Mouse (Mus musculus) MEL (cell line): Measurements from ENCODE around the gene Fam162b. TPM values are rescaled to one million over a fixed set of nuclear protein-coding genes. Genes with fewer than 3 reads are reported as not detected.

Source experiments
- DNase-seq: peaks from one replicate; pipeline ENCODE4 v3.0.0; 2011; ENCODE audit warnings: low read depth, low spot score
- H3K27ac ChIP-seq: 2 replicates; pipeline ENCODE4 v1.5.1; 2012; ENCODE audit warnings: low read depth, mild to moderate bottlenecking, control low read depth, low read length, moderate library complexity; ENCODE audit not compliant: control insufficient read depth
- H3K27me3 ChIP-seq, 2 experiments: fragments of 150-350 bp in 1 of 2; sonication (generic) in 1 of 2; 2 replicates each; pipeline ENCODE4 v1.6.1; 2012; ENCODE audit warnings: low read length in 2 of 2, mild to moderate bottlenecking in 2 of 2, improper control_type of control experiment in 1 of 2, moderate library complexity in 1 of 2; ENCODE audit not compliant: insufficient read depth in 2 of 2, control insufficient read depth in 1 of 2
- H3K36me3 ChIP-seq, 2 experiments: 2 replicates each; pipeline ENCODE4 v1.6.1; 2012 to 2014; ENCODE audit warnings: low read length in 2 of 2, improper control_type of control experiment in 1 of 2, inconsistent platforms in 1 of 2, mild to moderate bottlenecking in 1 of 2; ENCODE audit not compliant: insufficient read depth in 2 of 2, control insufficient read depth in 1 of 2
- H3K4me1 ChIP-seq, 2 experiments: fragments of 150-350 bp in 1 of 2; sonication (generic) in 1 of 2; 2 replicates each; pipeline ENCODE4 v1.6.1; 2012; ENCODE audit warnings: low read length in 2 of 2, improper control_type of control experiment in 1 of 2, mild to moderate bottlenecking in 1 of 2; ENCODE audit not compliant: insufficient read depth in 2 of 2, control insufficient read depth in 1 of 2
- H3K4me3 ChIP-seq, 2 experiments: fragments of 150-350 bp in 1 of 2; sonication (generic) in 1 of 2; 2 replicates each; pipeline ENCODE4 v1.5.1; 2012; ENCODE audit warnings: low read depth in 2 of 2, low read length in 2 of 2, mild to moderate bottlenecking in 2 of 2, moderate library complexity in 2 of 2, control low read depth in 1 of 2, improper control_type of control experiment in 1 of 2; ENCODE audit not compliant: control insufficient read depth in 1 of 2, insufficient read depth in 1 of 2
- H3K79me2 ChIP-seq: 2 replicates; pipeline ENCODE4 v1.6.1; 2012; ENCODE audit warnings: mild to moderate bottlenecking, low read length, moderate library complexity; ENCODE audit not compliant: control insufficient read depth, poor library complexity, insufficient read depth
- H3K9ac ChIP-seq: 2 replicates; pipeline ENCODE4 v1.6.1; 2012; ENCODE audit warnings: low read depth, mild to moderate bottlenecking, control low read depth, low read length, moderate library complexity; ENCODE audit not compliant: control insufficient read depth, poor library complexity, severe bottlenecking
- H3K9me3 ChIP-seq: fragments of 150-350 bp; sonication (generic); replicated peaks from 2 replicates; pipeline ENCODE4 v1.6.1; 2012; ENCODE audit warnings: mild to moderate bottlenecking, low read length, improper control_type of control experiment, moderate library complexity; ENCODE audit not compliant: insufficient read depth
- BHLHE40 ChIP-seq: IDR thresholded peaks from 2 replicates; pipeline ENCODE4 v1.6.1; 2012; ENCODE audit warnings: low read depth, mild to moderate bottlenecking, inconsistent platforms, low read length, improper control_type of control experiment, borderline replicate concordance
- CHD1 ChIP-seq: IDR thresholded peaks from 2 replicates; pipeline ENCODE4 v1.6.1; 2012; ENCODE audit warnings: low read depth, mild to moderate bottlenecking, inconsistent platforms, low read length, improper control_type of control experiment
- CTCF ChIP-seq, 3 experiments: IDR thresholded peaks in 2 of 3; conservative IDR thresholded peaks in 1 of 3; 2 replicates each; pipeline ENCODE4 v1.5.1; 2011 to 2012; ENCODE audit warnings: low read length in 3 of 3, low read depth in 2 of 3, mild to moderate bottlenecking in 2 of 3, improper control_type of control experiment in 1 of 3, inconsistent platforms in 1 of 3, mixed read lengths in 1 of 3, moderate library complexity in 1 of 3; ENCODE audit not compliant: control insufficient read depth in 1 of 3, insufficient read depth in 1 of 3, poor library complexity in 1 of 3, severe bottlenecking in 1 of 3
- E2F4 ChIP-seq: IDR thresholded peaks from 2 replicates; pipeline ENCODE4 v1.6.1; 2011; ENCODE audit warnings: low read depth, low read length, improper control_type of control experiment, borderline replicate concordance
- ELF1 ChIP-seq: IDR thresholded peaks from 2 replicates; pipeline ENCODE4 v1.6.1; 2014; ENCODE audit warnings: low read depth, mild to moderate bottlenecking, inconsistent platforms, low read length, improper control_type of control experiment, moderate library complexity
- GABPA ChIP-seq: IDR thresholded peaks from 2 replicates; pipeline ENCODE4 v1.6.1; 2012; ENCODE audit warnings: low read depth, mild to moderate bottlenecking, inconsistent platforms, low read length, improper control_type of control experiment, moderate library complexity
- JUND ChIP-seq: IDR thresholded peaks from 2 replicates; pipeline ENCODE4 v1.6.1; 2011; ENCODE audit warnings: low read depth, mild to moderate bottlenecking, improper control_type of control experiment, low read length
- KAT2A ChIP-seq: conservative IDR thresholded peaks from 2 replicates; pipeline ENCODE4 v1.6.1; 2012; ENCODE audit warnings: low read depth, low read length, improper control_type of control experiment, inconsistent platforms
- MAFK ChIP-seq: IDR thresholded peaks from 2 replicates; pipeline ENCODE4 v1.6.1; 2011; ENCODE audit warnings: low read depth, mild to moderate bottlenecking, low read length, improper control_type of control experiment, borderline replicate concordance
- MAX ChIP-seq: IDR thresholded peaks from 2 replicates; pipeline ENCODE4 v1.6.1; 2011; ENCODE audit warnings: low read length, improper control_type of control experiment
- MAZ ChIP-seq: IDR thresholded peaks from 2 replicates; pipeline ENCODE4 v1.6.1; 2012; ENCODE audit warnings: low read depth, mild to moderate bottlenecking, inconsistent platforms, low read length, improper control_type of control experiment
- MXI1 ChIP-seq: IDR thresholded peaks from 2 replicates; pipeline ENCODE4 v1.6.1; 2011; ENCODE audit warnings: mild to moderate bottlenecking, low read depth, low read length, improper control_type of control experiment
- MYC ChIP-seq: IDR thresholded peaks from 2 replicates; pipeline ENCODE4 v1.6.1; 2011; ENCODE audit warnings: low read depth, mild to moderate bottlenecking, low read length, improper control_type of control experiment, moderate library complexity
- NELFE ChIP-seq: IDR thresholded peaks from 2 replicates; pipeline ENCODE4 v1.6.1; 2011; ENCODE audit warnings: low read depth, low read length, improper control_type of control experiment
- NRF1 ChIP-seq: IDR thresholded peaks from 2 replicates; pipeline ENCODE4 v1.6.1; 2014; ENCODE audit warnings: low read depth, mild to moderate bottlenecking, inconsistent platforms, low read length, improper control_type of control experiment, moderate library complexity; ENCODE audit not compliant: poor library complexity, insufficient read depth, severe bottlenecking
- POLR2AphosphoS2 ChIP-seq: IDR thresholded peaks from 2 replicates; pipeline ENCODE4 v1.6.1; 2011; ENCODE audit warnings: low read length, improper control_type of control experiment
- RAD21 ChIP-seq: IDR thresholded peaks from 2 replicates; pipeline ENCODE4 v1.6.1; 2011; ENCODE audit warnings: mild to moderate bottlenecking, low read depth, low read length, improper control_type of control experiment
- RCOR1 ChIP-seq: IDR thresholded peaks from 2 replicates; pipeline ENCODE4 v1.6.1; 2012; ENCODE audit warnings: low read depth, mild to moderate bottlenecking, inconsistent platforms, low read length, improper control_type of control experiment
- SMC3 ChIP-seq: IDR thresholded peaks from 2 replicates; pipeline ENCODE4 v1.6.1; 2011; ENCODE audit warnings: low read depth, low read length, improper control_type of control experiment
- TAL1 ChIP-seq: IDR thresholded peaks from 2 replicates; pipeline ENCODE4 v1.6.1; 2012; ENCODE audit warnings: mild to moderate bottlenecking, inconsistent platforms, low read length, moderate library complexity, mixed read lengths
- TBP ChIP-seq: IDR thresholded peaks from 2 replicates; pipeline ENCODE4 v1.8.0; 2011; ENCODE audit warnings: low read depth, low read length, improper control_type of control experiment
- TCF12 ChIP-seq: IDR thresholded peaks from 2 replicates; pipeline ENCODE4 v1.6.1; 2014; ENCODE audit warnings: low read depth, mild to moderate bottlenecking, inconsistent platforms, low read length, improper control_type of control experiment, moderate library complexity
- UBTF ChIP-seq: IDR thresholded peaks from 2 replicates; pipeline ENCODE4 v1.6.1; 2012; ENCODE audit warnings: low read depth, mild to moderate bottlenecking, inconsistent platforms, low read length, improper control_type of control experiment, moderate library complexity, borderline replicate concordance; ENCODE audit not compliant: insufficient read depth
- USF2 ChIP-seq, 2 experiments: IDR thresholded peaks; 2 replicates each; pipeline ENCODE4 v1.6.1; 2011 to 2012; ENCODE audit warnings: improper control_type of control experiment in 2 of 2, low read length in 2 of 2, borderline replicate concordance in 1 of 2, inconsistent platforms in 1 of 2, low read depth in 1 of 2, mild to moderate bottlenecking in 1 of 2; ENCODE audit not compliant: insufficient read depth in 1 of 2
- ZC3H11A ChIP-seq: IDR thresholded peaks from 2 replicates; pipeline ENCODE4 v1.6.1; 2012; ENCODE audit warnings: low read depth, mild to moderate bottlenecking, inconsistent platforms, low read length, improper control_type of control experiment
- ZKSCAN1 ChIP-seq: IDR thresholded peaks from 2 replicates; pipeline ENCODE4 v1.6.1; 2012; ENCODE audit warnings: low read depth, mild to moderate bottlenecking, inconsistent platforms, low read length, improper control_type of control experiment, moderate library complexity
- polyA plus RNA-seq, 2 experiments: library from polyadenylated mRNA; stranded (reverse) in 1 of 2; unstranded in 1 of 2; fragments of >175 nt in 1 of 2; fragments of >200 nt in 1 of 2; gene quantifications; 2 replicates each; pipeline versions ENCODE4 v1.2.1 to v1.2.4; 2012; ENCODE audit warnings: low replicate concordance in 2 of 2, low read depth in 1 of 2; ENCODE audit not compliant: insufficient read length in 2 of 2, insufficient read depth in 1 of 2, missing spikeins in 1 of 2
- total RNA-seq: library from RNA; depleted of rRNA; stranded (reverse); fragments of 300-350 nt; gene quantifications from 2 replicates; pipeline ENCODE4 v1.2.3, GENCODE M21; 2012

The Fam162b gene
- total and polyA plus RNA-seq, 3 experiments = not detected

DNA sequence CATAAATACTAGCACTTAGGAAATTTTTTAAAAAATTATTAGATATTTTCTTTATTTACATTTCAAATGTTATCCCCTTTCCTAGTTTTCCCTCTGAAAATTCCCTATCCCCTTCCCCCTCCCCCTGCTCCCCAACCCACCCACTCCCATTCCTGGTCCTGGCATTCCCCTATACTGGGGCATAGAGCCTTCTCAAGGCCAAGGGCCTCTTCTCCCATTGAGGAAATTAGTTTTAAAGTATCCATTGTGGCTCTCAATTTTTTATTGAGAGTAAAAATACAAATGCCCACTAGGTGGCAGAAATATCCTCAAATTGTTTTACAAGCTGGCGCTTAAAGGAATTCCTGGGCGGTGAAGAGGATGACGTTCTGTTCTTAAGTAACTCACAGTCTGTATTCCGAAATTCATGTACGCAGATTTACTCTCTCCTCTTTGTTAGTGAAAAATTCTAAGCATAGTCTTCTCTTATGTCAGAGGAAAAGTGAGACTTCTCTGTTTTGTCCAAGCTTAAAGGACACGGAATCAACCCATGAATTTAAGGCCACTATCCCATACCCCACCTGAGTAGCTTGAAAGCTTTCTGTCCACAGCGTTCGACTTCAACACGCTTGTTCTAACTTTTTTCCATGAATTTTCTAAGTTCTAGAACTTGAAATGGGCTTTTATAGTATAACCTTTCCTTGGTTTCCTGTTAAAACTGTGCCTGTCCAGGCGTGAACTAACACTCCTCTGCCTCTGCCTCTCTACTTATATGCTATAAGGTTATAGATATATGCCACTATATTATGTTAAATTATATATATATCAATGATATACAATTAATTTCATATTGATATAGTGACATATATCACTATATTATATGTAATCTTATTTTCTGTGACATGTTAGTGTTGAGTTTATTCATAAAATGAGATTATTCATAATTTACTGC is 4.9 kb upstream of the Fam162b start:
- Histone ChIP-seq H3K4me3 (no peak overlapping the region), H3K36me3 (no peaks in the 10 kb centered on the region), H3K79me2 (no peaks in the 10 kb centered on the region), H3K27me3 (no peaks in the 10 kb centered on the region), H3K9me3 (no peaks in the 10 kb centered on the region), H3K27ac (no peak overlapping the region), H3K4me1 (no peaks in the 10 kb centered on the region), H3K9ac (no peak overlapping the region)
- no peak for TF ChIP-seq KAT2A
- TF ChIP-seq MXI1 = no peak
- no peak for TF ChIP-seq BHLHE40
- no peak for TF ChIP-seq E2F4
- TF ChIP-seq POLR2AphosphoS2 = no peak
- TF ChIP-seq ZKSCAN1 = no peak
- TF ChIP-seq TBP = no peak
- no peak for TF ChIP-seq MAZ
- no peak for TF ChIP-seq USF2 (IDR thresholded peaks at IDR 0.05; ENCODE audit: borderline replicate concordance in 1 of 2, insufficient read depth in 1 of 2, low read depth in 1 of 2, low read length in 2 of 2)
- no peak for TF ChIP-seq UBTF
- no peak for TF ChIP-seq RCOR1
- TF ChIP-seq MAFK = no peak
- TF ChIP-seq RAD21 = peak; percentile 41
- TF ChIP-seq NELFE = no peak
- TF ChIP-seq JUND = no peak
- TF ChIP-seq MAX = no peak
- no peak for TF ChIP-seq TCF12
- 0 out of 2 replicates have a peak, but pooled peaks have one; percentile 21 for TF ChIP-seq ZC3H11A
- TF ChIP-seq MYC = no peak
- TF ChIP-seq TAL1 = no peak
- TF ChIP-seq SMC3 = peak; percentile 50
- no peak for TF ChIP-seq NRF1
- no peak for TF ChIP-seq GABPA
- no peak for TF ChIP-seq CHD1
- TF ChIP-seq ELF1 = no peak
- TF ChIP-seq CTCF (IDR thresholded peaks at IDR 0.05 in 2 of 3, conservative IDR thresholded peaks at IDR 0.05 in 1 of 3; ENCODE audit: control insufficient read depth in 1 of 3, insufficient read depth in 1 of 3, low read depth in 2 of 3, low read length in 3 of 3, poor library complexity in 1 of 3, severe bottlenecking in 1 of 3) = peak in 2 of 3 experiments; percentile 17 to 54; a peak in 2 of 6 replicates
- DNase-seq = peak; percentile 47
